Mouse (Mus musculus) left cerebral cortex, postnatal 14 days (tissue): ENCODE measurements at regions not wholly inside any gene's neighbourhood (a gene's known extent, or its start where the extent isn't known, plus 50 kb on each side); places are given as distances from the start of the nearest gene placed in this dataset.
"Not testable (repeated sequence)": the region's sequence is repeated elsewhere in the genome, so short reads cannot be mapped to it uniquely, and the experiment has no call there.

Source experiments
- DNase-seq, 2 experiments: peaks; one replicate each; pipeline ENCODE4 v3.0.0; 2021 to 2022; ENCODE audit warnings: low spot score in 2 of 2, mixed read lengths in 1 of 2
- intact Hi-C: fragments of 180-260 bp; cut with DNase I; formaldehyde crosslinking; loops from one replicate; pipeline ENCODE4 v1.15.1; 2025

DNA sequence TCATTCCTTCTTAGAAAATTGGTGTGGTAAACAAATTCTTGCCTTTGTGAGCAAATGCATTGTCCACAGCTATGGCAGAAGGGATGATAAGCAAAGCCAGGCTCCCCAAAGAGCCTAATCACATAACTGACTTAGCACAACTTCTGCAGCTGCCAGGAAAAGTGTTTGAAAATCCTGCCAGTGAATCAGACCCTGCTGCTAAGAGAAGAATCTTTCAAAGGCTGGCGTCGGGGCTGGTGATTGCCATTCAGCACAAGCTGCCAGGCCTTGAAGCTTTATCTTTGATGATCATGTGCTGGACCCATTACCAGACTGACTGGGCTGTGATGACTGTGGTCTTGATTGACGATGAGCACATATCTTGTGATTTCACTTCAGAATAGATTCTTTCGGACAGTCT lies 713.9 kb upstream of the Tex47 start:
- intact Hi-C loops, result no loop called here
- peak in 1 of 2 experiments; percentile 2 for DNase-seq

GRCm38 (mm10) chr5:6611151-6611550 lies 692.8 kb upstream of the Tex47 start:
- intact Hi-C loops, DNase-seq: not testable (repeated sequence)

DNA sequence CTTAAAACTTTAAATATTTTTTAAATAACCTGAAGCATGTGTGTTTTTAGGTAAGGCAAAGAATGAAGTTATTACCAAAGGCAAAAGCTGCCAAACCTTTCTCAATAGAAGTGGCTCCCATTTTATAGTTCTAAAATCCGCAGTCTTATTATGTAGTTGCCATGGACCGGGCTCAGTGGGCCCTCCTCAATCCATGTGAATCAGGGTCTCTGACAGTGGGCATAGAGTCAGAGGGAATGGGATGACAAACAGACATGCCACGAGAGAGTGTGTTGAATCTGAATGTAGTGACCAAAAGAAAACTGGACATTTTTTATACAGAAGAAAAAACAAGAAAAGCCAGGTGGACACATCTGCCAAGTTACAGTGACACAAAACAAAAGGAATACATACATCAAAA lies 659.0 kb upstream of the Tex47 start:
- DNase-seq, result no peak
- intact Hi-C loops, result no loop called here

GRCm38 (mm10) chr5:6676211-6676610 lies 627.7 kb upstream of the Tex47 start:
- DNase-seq, intact Hi-C loops: not testable (repeated sequence)

GRCm38 (mm10) chr5:6709668-6710309 lies 594.1 kb upstream of the Tex47 start:
- no peak for DNase-seq
- intact Hi-C loops, result no loop called here

DNA sequence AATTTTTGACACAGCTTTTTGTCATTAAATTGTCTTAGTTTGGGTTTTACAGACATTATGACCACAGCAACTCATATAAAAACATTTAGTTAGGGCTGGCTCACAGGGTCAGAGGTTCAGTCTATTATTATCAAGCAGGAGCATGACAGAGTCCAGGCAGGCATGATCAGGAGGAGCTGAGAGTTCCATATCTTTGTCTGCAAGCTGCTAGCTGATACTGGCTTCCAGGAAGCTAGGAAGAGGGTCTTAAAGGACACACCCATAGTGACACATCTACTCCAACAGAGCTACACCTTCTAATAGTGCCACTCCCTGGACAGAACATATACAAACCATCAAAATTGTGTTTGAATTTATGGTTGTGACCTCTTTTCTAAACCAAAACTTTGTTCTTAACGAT lies 587.7 kb upstream of the Tex47 start:
- intact Hi-C loops, result no loop called here
- no peak for DNase-seq

DNA sequence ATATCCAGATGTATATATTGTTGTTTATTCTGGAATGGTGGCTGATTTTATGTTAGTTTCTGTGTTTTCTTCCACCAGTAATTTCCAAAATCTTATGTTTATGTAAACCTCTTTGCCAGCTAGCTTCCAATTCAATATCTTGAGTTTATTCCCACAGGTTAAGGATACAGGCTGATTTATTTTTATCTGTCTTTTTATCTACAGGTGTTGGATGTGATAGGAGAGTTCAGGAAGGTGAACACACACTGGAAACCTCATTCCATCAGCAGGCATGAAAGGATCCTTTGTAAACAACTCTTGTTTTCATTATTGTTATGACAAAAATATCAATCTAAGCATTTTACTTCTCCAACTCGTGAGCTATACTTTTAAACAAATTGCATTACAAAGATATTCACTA lies 587.3 kb upstream of the Tex47 start:
- no peak for DNase-seq
- intact Hi-C loops, result no loop called here
